Mouse (Mus musculus) 3T3-L1 (cell line): ENCODE data around the gene Arhgef19.

Experiments used
- DNase-seq: peaks from one replicate; pipeline ENCODE4 v3.0.0-alpha.2; 2015; ENCODE audit warnings: low read depth, low spot score

Gene Arhgef19

GRCm38 (mm10) chr4:141239388-141240125, at the start of gene Arhgef19:
TSS of gene Arhgef19 (plus strand) at chr4:141239499.
- peak; percentile 56 for DNase-seq

GRCm38 (mm10) chr4:141191294-141191693, 48.0 kb upstream of the Arhgef19 start:
- DNase-seq = no peak

GRCm38 (mm10) chr4:141194553-141194952, 44.7 kb upstream of the Arhgef19 start:
- DNase-seq = no peak

GRCm38 (mm10) chr4:141196981-141197685, 42.2 kb upstream of the Arhgef19 start:
- DNase-seq = no peak

GRCm38 (mm10) chr4:141197686-141198035, 41.6 kb upstream of the Arhgef19 start:
- DNase-seq = no peak

GRCm38 (mm10) chr4:141200906-141201305, 38.4 kb upstream of the Arhgef19 start:
- no peak for DNase-seq

- DNase-seq = no peak
Observed at GRCm38 (mm10) chr4:141202192-141202591, 37.1 kb upstream of the Arhgef19 start.

- DNase-seq = peak; percentile 72
Observed at GRCm38 (mm10) chr4:141204580-141205061, 34.7 kb upstream of the Arhgef19 start.

- no peak for DNase-seq
Observed at GRCm38 (mm10) chr4:141207081-141207480, 32.2 kb upstream of the Arhgef19 start.

- DNase-seq = no peak
Observed at GRCm38 (mm10) chr4:141210524-141211219, 28.6 kb upstream of the Arhgef19 start.

GRCm38 (mm10) chr4:141211646-141212045, 27.7 kb upstream of the Arhgef19 start:
- no peak for DNase-seq

GRCm38 (mm10) chr4:141212892-141213291, 26.4 kb upstream of the Arhgef19 start:
- no peak for DNase-seq

- peak; percentile 10 for DNase-seq
Observed at GRCm38 (mm10) chr4:141213342-141213741, 26.0 kb upstream of the Arhgef19 start.

GRCm38 (mm10) chr4:141213770-141214336, 25.4 kb upstream of the Arhgef19 start, which contains the start of gene Rsg1:
TSS of gene Rsg1 (plus strand) at chr4:141213956.
- DNase-seq = peak; percentile 91

GRCm38 (mm10) chr4:141214337-141214851, 24.9 kb upstream of the Arhgef19 start:
- DNase-seq = peak; percentile 64

GRCm38 (mm10) chr4:141219583-141220213, 19.6 kb upstream of the Arhgef19 start:
- no peak for DNase-seq

- no peak for DNase-seq
Observed at GRCm38 (mm10) chr4:141221848-141222247, 17.5 kb upstream of the Arhgef19 start.

- no peak for DNase-seq
Observed at GRCm38 (mm10) chr4:141222752-141223151, 16.5 kb upstream of the Arhgef19 start.

GRCm38 (mm10) chr4:141228687-141229086, 10.6 kb upstream of the Arhgef19 start:
- DNase-seq = no peak

GRCm38 (mm10) chr4:141233196-141233595, 6.1 kb upstream of the Arhgef19 start:
- DNase-seq = no peak

GRCm38 (mm10) chr4:141235537-141236111, 3.7 kb upstream of the Arhgef19 start:
- peak; percentile 64 for DNase-seq
